Mouse (Mus musculus): ENCODE measurements around the gene Prg4.

Prg4 gene

GRCm38 (mm10) chr1:150466132-150466531, at the start of gene Prg4:
TSS of gene Prg4 (minus strand) at chr1:150466165.
- no peak for DNase-seq (ENCODE audit: low spot score in 2 of 2)

GRCm38 (mm10) chr1:150513041-150513440, 47.1 kb upstream of the Prg4 start:
- no peak for DNase-seq (ENCODE audit: low spot score in 2 of 2)

GRCm38 (mm10) chr1:150505794-150506193, 39.8 kb upstream of the Prg4 start:
- DNase-seq (ENCODE audit: low spot score in 2 of 2), result no peak

- no peak for DNase-seq (ENCODE audit: low spot score in 2 of 2)
Observed at GRCm38 (mm10) chr1:150503321-150503720, 37.4 kb upstream of the Prg4 start.

- DNase-seq (ENCODE audit: low spot score in 2 of 2), result no peak
Observed at GRCm38 (mm10) chr1:150498177-150498576, 32.2 kb upstream of the Prg4 start.

- DNase-seq (ENCODE audit: low spot score in 2 of 2), result no peak
Observed at GRCm38 (mm10) chr1:150497690-150498089, 31.7 kb upstream of the Prg4 start.

GRCm38 (mm10) chr1:150496626-150497302, 30.8 kb upstream of the Prg4 start:
- DNase-seq (ENCODE audit: low spot score in 2 of 2), result no peak

GRCm38 (mm10) chr1:150489148-150489547, 23.2 kb upstream of the Prg4 start:
- DNase-seq (ENCODE audit: low spot score in 2 of 2), result peak; percentile 8 to 25

- DNase-seq (ENCODE audit: low spot score in 2 of 2), result no peak
Observed at GRCm38 (mm10) chr1:150480674-150481073, 14.7 kb upstream of the Prg4 start.

GRCm38 (mm10) chr1:150472525-150472924, 6.6 kb upstream of the Prg4 start:
- no peak for DNase-seq (ENCODE audit: low spot score in 2 of 2)

- DNase-seq (ENCODE audit: low spot score in 2 of 2), result no peak
Observed at GRCm38 (mm10) chr1:150469992-150470391, 4.0 kb upstream of the Prg4 start.

GRCm38 (mm10) chr1:150465364-150465763, 601 bp downstream of the Prg4 start:
- DNase-seq (ENCODE audit: low spot score in 2 of 2), result no peak

- no peak for DNase-seq (ENCODE audit: low spot score in 2 of 2)
Observed at GRCm38 (mm10) chr1:150463691-150464090, 2.3 kb downstream of the Prg4 start.

GRCm38 (mm10) chr1:150463068-150463467, 2.9 kb downstream of the Prg4 start:
- no peak for DNase-seq (ENCODE audit: low spot score in 2 of 2)

GRCm38 (mm10) chr1:150460595-150460994, 5.4 kb downstream of the Prg4 start:
- DNase-seq (ENCODE audit: low spot score in 2 of 2), result no peak

- DNase-seq (ENCODE audit: low spot score in 2 of 2), result no peak
Observed at GRCm38 (mm10) chr1:150459599-150459998, 6.4 kb downstream of the Prg4 start.

GRCm38 (mm10) chr1:150458977-150459376, 7.0 kb downstream of the Prg4 start:
- no peak for DNase-seq (ENCODE audit: low spot score in 2 of 2)

- DNase-seq (ENCODE audit: low spot score in 2 of 2), result no peak
Observed at GRCm38 (mm10) chr1:150441731-150442130, 24.2 kb downstream of the Prg4 start.

- no peak for DNase-seq (ENCODE audit: low spot score in 2 of 2)
Observed at GRCm38 (mm10) chr1:150438641-150439040, 27.3 kb downstream of the Prg4 start.

- DNase-seq (ENCODE audit: low spot score in 2 of 2), result no peak
Observed at GRCm38 (mm10) chr1:150426216-150426615, 39.7 kb downstream of the Prg4 start.

GRCm38 (mm10) chr1:150425665-150426064, 40.3 kb downstream of the Prg4 start:
- DNase-seq (ENCODE audit: low spot score in 2 of 2), result no peak

GRCm38 (mm10) chr1:150418426-150418825, 47.5 kb downstream of the Prg4 start:
- no peak for DNase-seq (ENCODE audit: low spot score in 2 of 2)

GRCm38 (mm10) chr1:150416006-150416405, 50.0 kb downstream of the Prg4 start:
- DNase-seq (ENCODE audit: low spot score in 2 of 2), result no peak

GRCm38 (mm10) chr1:150409996-150410395, 56.0 kb downstream of the Prg4 start:
- DNase-seq (ENCODE audit: low spot score in 2 of 2), result no peak
